Mouse (Mus musculus) megakaryocyte progenitor cell, adult 5-6 weeks (primary cell): ENCODE data around the gene Olfr67. TPM values are rescaled to one million over a fixed set of nuclear protein-coding genes. Genes with fewer than 3 reads are reported as not detected.
A peak's percentile ranks its signal among the peaks of the same experiment; 100 is the strongest.
"Not testable (repeated sequence)": the region's sequence is repeated elsewhere in the genome, so short reads cannot be mapped to it uniquely, and the experiment has no call there.

Source experiments
- ATAC-seq: replicated peaks from 2 replicates; pipeline ENCODE4 v1.8.0; 2016; ENCODE audit warnings: mild to moderate bottlenecking, moderate TSS enrichment, inconsistent platforms; ENCODE audit not compliant: poor library complexity
- total RNA-seq, 2 experiments: library from RNA; stranded (forward) in 1 of 2; stranded (reverse) in 1 of 2; fragments of 157-497, 149-512 nt in 1 of 2; fragments of 200-1000 nt in 1 of 2; gene quantifications; 2 replicates each; pipeline versions ENCODE4 v1.2.3 to v1.2.4; 2015 to 2017

Olfr67 gene
- total RNA-seq (2015) (not detected in 2 replicates), total RNA-seq (2017) (not detected in 2 replicates)

GRCm38 (mm10) chr7:103791721-103792120 is at the start of gene Olfr67:
Gene Olfr67, minus strand, starts transcription at chr7:103791821.
- ATAC-seq = no peak

- no peak for ATAC-seq
These were observed 48.6 kb upstream of the Olfr67 start, which contains the start of gene Hbb-bh2 for GRCm38 (mm10) chr7:103840268-103840667. Gene Hbb-bh2, minus strand, starts transcription at chr7:103840520.

GRCm38 (mm10) chr7:103827808-103828207 is 36.2 kb upstream of the Olfr67 start, which contains the start of gene Hbb-bs:
Gene Hbb-bs, minus strand, starts transcription at chr7:103828096.
- peak; percentile 79 for ATAC-seq

GRCm38 (mm10) chr7:103827139-103827538 is 35.5 kb upstream of the Olfr67 start:
- peak; percentile 64 for ATAC-seq

- ATAC-seq = no peak
These were observed 34.8 kb upstream of the Olfr67 start for GRCm38 (mm10) chr7:103826255-103826887.

- no peak for ATAC-seq
These were observed 34.1 kb upstream of the Olfr67 start for GRCm38 (mm10) chr7:103825536-103826254.

GRCm38 (mm10) chr7:103824597-103824996 is 33.0 kb upstream of the Olfr67 start:
- no peak for ATAC-seq

- not testable (repeated sequence) for ATAC-seq
These were observed 23.5 kb upstream of the Olfr67 start for GRCm38 (mm10) chr7:103815085-103815484.

- ATAC-seq = 0 out of 2 replicates have a peak, but pooled peaks have one; percentile 4
These were observed 22.1 kb upstream of the Olfr67 start, which contains the start of gene Hbb-bt for GRCm38 (mm10) chr7:103813766-103814165. Gene Hbb-bt, minus strand, starts transcription at chr7:103813996.

GRCm38 (mm10) chr7:103813152-103813551 is 21.5 kb upstream of the Olfr67 start:
- peak; percentile 32 for ATAC-seq

- ATAC-seq = peak; percentile 62
These were observed 20.6 kb upstream of the Olfr67 start for GRCm38 (mm10) chr7:103812174-103812573.

- peak; percentile 45 for ATAC-seq
These were observed 19.7 kb upstream of the Olfr67 start for GRCm38 (mm10) chr7:103811223-103811845.

- no peak for ATAC-seq
These were observed 19.1 kb upstream of the Olfr67 start for GRCm38 (mm10) chr7:103810746-103811145.

- no peak for ATAC-seq
These were observed 18.7 kb upstream of the Olfr67 start for GRCm38 (mm10) chr7:103810296-103810695.

- no peak for ATAC-seq
These were observed 18.2 kb upstream of the Olfr67 start for GRCm38 (mm10) chr7:103809801-103810155.

GRCm38 (mm10) chr7:103808971-103809800 is 17.6 kb upstream of the Olfr67 start:
- peak; percentile 51 for ATAC-seq

GRCm38 (mm10) chr7:103808120-103808519 is 16.5 kb upstream of the Olfr67 start:
- not testable (repeated sequence) for ATAC-seq

GRCm38 (mm10) chr7:103806856-103807255 is 15.2 kb upstream of the Olfr67 start:
- ATAC-seq = peak; percentile 64

GRCm38 (mm10) chr7:103792669-103793388 is 1.2 kb upstream of the Olfr67 start:
- ATAC-seq = peak; percentile 100

- ATAC-seq = no peak
These were observed 12.0 kb downstream of the Olfr67 start, which contains the start of gene Olfr68 for GRCm38 (mm10) chr7:103779598-103779997. Gene Olfr68, minus strand, starts transcription at chr7:103779698.
